Mouse (Mus musculus) urinary bladder, postnatal 14 days (tissue): ENCODE measurements around the gene Ube2s.
"Not testable (repeated sequence)": the region's sequence is repeated elsewhere in the genome, so short reads cannot be mapped to it uniquely, and the experiment has no call there.

ENCODE experiments used
- DNase-seq: peaks from one replicate; pipeline ENCODE4 v3.0.0; 2021; ENCODE audit warnings: low spot score

Ube2s gene

DNA sequence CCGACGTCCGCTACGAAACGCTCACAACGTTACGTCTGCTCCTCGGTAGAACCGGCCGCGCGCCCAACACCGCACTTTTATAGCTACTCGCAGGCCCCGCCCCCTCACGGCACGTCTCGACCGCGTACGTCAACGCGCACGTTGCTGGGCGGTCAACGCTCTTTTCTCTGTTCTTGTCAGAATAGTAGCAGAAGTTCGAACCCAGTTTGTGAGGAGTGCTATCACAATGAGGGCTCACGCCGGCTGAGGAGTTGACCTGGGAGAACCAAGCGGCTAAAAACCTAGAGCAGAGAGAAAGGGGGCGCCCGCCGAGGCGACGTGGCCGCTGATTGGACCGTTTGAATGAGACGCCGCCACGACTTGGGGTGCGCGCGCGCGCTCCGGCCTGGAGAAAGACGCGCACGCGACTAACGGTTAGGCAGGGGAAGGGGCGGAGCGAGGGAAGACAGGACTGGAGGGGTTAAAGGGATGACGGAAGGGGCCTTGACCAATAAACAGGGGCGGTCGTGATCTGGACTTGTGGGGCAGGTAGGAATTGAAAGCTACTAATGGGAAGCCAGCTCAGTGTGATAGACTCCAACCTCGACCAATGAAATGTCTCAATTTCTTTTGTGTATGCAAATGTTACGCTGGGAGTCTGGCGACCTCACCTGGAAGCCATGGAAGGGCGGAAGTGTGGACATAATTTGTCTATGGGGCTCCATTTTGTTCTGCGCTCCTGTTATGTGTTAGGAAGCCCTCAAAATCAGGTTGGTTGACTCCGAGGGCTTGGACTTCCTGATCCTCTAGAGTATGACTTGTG lies at the start of gene Ube2s:
Gene Ube2s (minus strand): TSS at position 288 of the 802 bp plus-strand sequence.
- peak; percentile 98 for DNase-seq

DNA sequence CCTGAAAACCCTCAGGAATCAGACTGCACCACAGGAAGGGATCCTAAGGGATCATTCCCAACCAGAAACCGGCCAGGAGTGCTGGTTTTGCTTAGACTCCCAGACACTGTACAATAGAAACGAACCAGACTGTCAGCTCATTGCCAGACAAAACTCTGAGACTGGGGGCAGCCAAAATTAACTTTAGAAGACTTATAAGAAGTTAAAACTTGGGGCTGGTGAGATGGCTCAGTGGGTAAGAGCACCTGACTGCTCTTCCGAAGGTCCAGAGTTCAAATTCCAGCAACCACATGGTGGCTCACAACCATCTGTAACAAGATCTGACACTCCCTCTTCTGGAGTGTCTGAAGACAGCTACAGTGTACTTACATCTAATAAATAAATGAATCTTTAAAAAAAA lies 48.5 kb upstream of the Ube2s start:
- DNase-seq, result not testable (repeated sequence)

DNA sequence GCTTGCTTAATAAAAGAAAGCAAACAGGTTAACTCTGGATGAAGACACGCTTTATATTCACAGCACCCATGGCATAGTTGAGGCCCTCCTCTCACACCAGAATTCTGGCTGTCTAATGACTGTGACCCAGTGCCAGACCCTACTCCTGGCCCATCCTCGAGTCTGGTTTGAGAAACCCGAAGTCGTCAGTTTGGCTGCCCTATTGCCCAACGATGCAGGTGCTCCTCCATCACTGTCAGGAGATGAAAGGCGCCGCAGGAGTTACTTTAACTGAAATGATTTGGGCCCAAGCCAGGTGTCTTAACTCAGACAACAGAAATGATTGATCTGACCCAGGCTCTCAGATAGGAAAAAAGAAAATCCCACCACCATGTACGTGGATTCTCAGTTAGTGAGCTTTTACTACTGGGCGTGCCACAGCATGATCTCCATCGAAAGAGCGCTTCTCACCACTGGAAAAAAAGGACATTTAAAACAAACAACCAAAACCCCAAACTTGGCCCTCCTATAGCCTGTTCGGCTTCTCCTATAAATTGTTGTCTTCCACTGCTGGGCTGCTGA lies 47.1 kb upstream of the Ube2s start:
- no peak for DNase-seq

DNA sequence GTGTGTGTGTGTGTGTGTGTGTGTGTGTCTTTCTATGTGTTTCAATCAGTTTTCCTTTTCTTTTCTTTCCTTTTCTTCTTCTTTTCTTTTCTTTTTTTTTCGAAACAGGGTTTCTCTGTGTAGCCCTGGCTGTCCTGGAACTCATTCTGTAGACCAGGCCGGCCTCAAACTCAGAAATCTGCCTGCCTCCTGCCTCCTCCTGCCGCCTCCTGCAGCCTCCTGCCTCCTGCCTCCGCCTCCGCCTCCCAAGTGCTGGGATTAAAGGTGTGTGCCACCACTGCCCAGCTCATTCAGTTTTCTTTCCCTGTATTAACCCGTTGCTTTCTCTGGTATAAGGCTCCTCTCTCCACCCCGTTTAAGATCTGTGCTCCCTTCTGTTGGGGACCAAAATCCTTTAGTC lies 44.9 kb upstream of the Ube2s start:
- no peak for DNase-seq

DNA sequence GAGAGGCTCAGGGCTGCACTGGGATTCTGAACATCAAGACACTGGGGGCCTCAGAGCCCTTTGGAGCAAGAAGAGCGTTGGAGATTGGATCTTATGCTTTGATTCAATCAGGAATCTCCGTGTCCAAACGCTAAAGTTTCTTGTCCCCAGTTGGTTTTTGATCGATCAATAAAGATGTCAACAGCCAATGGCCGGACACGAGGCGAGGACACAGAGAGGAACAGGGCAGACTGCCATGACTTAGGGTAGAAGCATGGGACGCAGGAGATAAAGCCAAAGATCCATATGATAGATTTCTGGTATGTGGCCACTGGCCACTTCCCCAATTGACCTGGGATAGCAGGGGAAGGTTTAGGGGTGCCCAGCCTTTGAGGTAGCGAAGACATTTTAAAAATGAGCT lies 44.1 kb upstream of the Ube2s start:
- no peak for DNase-seq

DNA sequence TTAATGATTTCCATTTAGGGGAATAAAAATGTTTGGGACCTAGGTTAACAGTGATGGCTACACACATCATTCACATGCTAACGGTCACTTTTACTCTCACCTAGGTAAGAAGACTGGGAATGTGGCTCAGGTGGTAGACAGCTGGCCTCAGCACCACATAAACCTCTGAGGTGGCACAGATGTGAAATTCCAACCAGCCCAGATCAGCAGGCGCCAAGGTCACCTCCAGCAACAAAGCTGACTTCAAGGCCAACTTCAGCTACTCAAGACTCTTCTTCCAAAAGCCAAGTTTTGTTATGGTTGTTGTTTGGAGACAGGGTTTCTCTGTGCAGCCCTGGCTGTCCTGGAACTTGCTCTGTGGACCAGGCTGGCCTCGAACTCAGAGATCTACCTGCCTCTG lies 41.2 kb upstream of the Ube2s start:
- DNase-seq, result no peak

DNA sequence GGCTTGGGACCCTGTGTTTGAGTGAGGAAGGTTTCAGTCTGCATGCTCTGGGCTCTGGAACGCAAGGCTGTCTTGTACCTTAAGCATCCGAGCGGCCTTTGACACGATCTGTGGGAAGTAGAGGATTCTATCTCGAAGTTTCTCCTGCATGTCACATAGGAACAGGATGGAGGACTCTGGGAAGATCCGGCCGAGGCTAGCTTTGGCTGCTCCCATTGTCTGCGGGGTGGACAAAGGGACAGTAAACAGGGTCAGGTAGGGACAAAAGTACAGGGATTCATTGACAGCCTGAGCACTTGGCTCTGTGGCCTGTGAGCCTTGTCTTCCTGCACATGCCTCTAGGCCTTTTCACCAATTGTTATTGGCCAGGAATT lies 38.9 kb upstream of the Ube2s start:
- DNase-seq, result no peak

DNA sequence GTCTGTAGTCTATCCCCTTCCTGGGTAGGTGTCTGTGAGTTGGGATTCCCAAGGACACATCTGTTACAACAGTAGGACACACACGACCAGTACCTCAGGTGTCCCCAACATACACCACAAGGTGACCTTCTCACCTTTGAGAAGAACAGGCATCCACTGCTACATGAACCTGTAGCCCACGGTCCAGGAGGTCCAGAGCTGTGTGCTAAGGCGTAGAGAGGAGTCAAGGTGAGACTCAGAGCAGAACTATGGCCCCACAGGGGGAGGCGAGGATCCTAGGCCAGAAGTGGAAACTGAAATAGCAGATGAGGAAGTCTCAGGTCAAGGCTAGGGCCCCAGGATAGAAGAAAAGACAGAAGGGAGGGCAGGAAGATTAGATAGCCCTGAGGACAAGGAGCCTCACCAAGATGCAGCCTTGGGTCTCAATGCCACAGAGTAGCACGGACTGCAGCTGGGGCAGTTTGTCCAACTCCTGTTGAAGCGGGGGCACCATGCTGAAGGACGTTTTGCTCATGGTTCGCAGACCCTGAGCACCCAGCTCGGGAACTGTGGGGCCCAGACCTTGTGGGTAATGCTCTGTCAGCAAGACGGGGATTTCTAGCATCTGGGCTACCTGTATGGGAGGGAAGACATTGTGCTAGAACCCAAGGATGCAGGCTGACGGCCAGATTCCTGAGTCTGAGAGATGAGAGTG lies 38.4 kb upstream of the Ube2s start:
- DNase-seq, result no peak

DNA sequence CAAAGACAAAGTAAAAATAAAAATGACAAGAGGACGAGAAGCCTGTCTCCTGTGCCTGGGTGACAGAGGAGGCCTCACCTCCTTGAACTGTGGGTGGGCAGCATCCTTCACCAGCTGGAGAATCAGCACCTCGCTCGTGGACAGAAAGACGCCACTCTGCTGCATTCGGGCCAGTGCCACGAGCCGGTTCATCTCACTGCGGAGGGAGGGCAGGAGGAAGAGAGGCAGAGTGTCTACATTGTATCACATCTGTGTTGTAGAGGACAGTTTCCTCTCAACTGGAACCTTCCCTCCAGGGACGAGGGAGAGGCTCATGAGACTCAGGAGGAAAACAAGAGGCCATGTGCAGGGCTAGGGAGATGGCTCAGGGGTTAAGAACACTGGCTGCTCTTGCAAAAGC lies 37.0 kb upstream of the Ube2s start:
- DNase-seq, result no peak

DNA sequence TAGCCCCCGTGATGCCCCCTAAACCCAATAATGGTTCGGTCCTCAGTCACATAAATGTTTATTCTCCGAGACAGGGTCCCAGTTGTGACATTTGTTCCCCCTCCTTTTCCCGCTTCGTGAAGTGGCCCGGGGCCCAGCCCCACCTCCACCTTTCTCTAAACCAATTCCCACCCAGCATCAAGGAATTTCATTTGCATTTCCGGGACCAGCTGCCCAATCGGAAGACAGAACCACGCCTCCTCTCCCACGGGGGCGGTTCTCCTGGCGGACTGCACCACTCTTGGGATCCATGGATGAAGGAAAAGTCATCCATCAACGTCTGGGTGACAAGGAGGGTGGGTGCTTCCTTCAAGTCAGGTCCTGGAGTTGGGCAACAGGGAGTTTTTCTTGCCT lies 32.5 kb upstream of the Ube2s start:
- DNase-seq, result peak; percentile 47

DNA sequence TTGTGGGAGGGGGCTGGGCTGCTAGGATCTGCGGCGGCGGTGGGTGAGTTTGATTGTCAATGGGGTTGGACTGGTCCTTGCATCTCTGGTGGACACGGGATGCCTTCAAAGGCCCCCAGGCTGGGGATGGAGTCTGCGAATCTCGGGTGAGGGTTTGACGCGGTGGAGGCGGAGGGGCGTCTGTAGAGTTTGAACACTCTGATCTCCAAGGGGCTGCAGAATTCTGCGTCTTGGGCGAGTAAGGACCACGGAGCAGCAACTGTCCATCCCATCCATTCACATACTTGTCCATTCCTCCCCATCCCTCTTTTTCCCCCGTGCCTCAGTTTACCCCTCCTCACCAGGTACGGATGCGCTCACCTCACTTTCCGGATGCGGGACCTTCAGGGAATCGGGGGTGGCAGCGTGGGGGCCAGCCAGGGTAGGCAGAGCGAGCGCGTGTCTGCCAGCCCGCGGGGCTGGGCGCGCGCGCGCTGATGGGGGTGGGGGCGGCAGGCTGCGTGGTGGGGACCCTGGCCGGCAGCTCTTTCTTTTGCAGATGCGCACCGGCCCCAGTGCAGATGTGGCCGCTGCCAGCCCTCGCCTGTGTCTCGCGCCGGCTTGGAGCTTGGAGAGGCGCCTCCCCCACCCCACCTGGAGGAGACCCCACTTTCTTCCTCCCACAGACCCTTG lies 32.0 kb upstream of the Ube2s start, which contains the start of gene Shisa7:
Gene Shisa7 (minus strand): TSS at position 452 of the 672 bp plus-strand sequence.
- no peak for DNase-seq

DNA sequence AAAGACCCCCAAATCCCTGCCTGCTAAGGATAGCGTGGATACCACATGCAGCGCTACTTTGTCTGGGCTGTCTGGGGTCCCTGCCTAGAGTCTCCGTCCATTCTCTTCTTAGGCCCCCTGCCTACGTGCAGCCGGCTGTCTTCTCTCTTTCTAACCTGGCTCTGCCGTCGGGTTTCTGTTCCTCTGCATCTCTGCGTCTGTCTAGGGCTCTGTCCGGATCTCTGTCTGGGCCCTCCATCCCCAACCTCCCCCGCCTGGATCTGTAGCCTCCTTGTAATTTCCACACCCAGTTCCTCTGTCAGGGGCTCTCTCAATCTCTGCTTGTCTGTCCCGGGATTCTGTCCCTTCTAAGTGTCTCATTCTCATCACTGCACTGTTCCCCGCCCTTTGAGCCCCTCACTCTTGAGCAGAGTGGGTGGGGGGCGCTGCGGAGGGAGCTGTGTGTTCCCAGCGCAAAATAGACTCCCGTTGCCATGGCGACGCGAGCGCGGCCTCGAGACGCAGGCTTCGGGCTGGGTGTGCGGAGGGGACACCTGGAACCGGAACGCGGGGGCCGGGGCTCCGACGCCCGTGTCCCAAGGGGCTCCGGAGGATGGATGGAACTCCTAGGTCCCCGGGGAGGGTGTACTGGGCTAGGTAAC lies 31.3 kb upstream of the Ube2s start:
- no peak for DNase-seq

DNA sequence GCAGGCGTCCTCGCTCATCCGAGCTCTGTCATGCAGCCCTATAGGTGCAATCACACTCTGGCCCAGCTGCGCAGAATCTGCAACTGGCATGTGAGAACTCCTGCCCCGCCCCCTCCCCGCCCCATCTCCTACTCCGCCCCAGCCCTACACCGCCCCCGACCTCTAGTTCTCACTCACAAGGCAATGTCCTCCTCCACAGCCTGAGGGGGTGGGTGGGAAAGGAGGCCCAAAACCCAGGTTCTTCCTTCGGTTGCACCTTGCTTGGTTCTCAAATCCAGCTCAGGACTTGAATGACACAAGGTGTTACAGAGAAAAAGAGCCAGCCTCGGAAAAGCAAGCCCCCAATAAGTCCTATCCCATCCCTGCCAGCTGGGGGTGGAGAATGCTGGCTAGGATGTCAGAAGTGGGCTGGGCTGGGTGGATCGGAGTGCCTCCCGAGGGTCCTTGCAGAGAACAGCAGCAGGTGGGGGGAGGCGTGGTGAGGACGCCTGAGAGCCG lies 30.3 kb upstream of the Ube2s start:
- no peak for DNase-seq

DNA sequence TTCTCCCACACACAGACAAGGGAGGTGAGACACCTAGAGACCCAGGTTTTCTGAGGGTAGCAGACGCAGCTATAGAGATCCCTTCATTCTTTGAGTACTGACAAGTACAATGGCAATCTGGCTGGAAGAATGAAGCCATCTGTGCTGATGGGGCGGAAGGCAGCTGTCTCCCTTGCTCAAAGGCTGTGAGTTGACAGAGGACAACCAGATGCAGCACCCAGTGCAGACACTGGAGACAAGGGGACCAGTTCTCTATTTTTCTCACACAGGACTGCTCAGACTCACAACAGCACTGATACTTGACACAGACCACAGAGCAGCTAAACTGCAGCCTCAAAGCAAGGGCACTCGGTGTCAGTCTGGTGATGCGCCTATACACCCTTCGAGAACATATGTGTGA lies 29.7 kb upstream of the Ube2s start:
- no peak for DNase-seq

DNA sequence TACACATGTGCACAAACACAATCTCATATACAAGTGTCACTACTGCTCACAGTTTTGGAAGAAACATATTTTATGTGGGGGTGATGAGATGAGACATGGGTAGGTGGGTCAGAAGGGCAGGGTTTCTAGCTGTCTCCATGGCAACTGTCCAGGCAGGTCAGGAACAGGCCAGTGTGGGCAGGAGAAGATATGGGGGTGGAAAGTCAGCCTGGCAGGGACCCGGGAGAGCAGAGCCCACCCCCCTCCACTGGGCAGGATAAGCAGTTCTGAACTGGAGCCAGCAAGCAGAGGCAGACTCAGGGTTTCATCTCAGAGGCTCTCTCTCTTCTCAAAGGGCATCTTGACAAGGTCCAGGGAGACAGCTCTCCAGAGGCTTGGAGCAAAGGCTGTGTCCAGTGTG lies 25.2 kb upstream of the Ube2s start:
- DNase-seq, result no peak

DNA sequence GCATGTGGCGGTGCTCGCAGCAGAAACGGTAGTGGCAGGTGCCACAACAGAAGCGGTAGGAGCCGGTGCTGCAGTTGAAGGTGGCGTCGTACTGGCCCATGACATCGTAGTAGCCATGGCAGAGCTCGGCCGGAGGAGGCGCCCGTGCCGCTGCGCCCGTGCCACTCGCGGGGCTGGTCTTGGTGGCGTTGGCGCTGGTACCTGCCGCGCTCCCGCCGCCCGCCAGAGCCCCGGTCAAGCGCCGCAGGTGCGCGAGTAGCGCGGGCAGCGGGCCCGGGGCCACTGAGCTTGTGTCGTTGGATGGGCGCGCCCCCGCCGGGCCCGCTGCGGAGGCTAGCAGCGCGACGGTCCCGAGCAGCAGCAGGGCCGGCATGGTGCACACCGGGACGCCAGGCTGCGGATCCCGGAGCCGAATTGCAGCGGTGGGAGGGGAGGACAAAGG lies 24.0 kb upstream of the Ube2s start:
- DNase-seq, result peak; percentile 71

DNA sequence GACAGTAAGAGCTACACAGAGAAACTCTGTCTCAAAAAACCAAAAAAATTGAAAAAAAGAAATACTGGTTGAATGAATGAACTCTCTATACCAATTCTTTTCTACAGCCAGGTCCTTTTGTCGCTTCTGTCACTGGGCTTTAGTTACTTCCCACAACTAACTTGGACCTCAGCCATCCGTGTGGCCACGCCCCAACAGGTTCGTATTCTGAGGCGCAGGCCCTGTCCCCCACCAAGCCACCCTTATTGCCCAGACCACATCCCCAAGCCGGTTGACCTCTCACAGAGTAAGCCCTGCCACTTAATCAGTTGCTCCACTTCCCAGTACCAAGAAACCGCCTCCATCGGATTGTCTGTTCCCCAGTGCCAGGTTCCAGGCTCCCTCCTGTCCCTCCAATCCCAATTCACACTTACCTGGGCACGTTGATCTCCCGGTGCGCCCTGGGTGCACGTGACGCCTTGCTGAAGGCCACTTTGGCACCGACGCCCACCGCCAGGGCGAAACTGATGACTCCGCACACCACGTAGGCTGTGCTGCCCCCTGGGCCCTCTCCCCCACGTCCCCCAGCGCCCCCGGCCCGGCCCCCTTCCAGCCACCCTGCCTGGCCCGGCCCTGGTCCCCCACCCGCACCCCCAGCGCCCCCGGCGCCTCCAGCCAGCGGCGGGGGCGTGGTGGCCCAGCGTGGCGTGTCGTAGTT lies 23.4 kb upstream of the Ube2s start:
- DNase-seq, result no peak

DNA sequence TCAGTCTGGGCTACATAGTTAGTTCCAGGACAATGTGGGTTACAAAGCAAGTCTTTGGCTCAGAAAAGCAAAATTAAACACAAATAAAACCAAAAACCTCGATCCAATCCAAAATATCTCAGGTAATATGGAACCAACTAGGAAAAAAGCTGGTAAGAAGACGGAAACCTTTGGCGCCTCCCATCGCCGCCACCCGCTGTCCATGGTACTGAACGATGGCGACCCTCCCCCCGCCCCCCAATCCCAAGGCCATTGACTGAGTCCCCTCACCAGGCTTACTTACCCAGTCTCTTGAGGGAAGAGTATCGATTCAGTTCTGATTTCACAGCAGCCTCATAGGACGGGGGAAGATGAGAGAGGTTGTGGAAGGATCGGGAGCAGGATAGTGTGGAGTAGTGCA lies 18.1 kb upstream of the Ube2s start:
- no peak for DNase-seq

DNA sequence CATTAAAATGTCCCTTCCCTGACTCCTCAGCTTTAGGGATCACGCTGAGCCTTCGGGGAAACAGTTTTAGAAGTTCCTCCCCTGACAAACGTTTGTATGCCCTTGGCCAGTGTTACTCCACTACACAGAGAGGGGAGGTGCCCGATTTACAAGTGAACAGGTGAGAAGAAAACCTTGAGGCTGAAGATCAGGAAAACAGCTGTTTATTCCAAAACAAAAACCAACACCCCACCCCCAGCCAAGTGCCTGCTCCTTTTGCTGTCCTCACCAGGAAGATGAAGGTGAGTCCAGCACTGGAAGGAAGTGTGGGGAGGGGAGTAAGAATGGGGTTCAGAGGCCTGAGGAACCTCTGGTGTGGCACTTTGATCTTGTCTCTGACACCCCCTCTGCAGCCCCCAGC lies 13.0 kb upstream of the Ube2s start:
- DNase-seq, result no peak

DNA sequence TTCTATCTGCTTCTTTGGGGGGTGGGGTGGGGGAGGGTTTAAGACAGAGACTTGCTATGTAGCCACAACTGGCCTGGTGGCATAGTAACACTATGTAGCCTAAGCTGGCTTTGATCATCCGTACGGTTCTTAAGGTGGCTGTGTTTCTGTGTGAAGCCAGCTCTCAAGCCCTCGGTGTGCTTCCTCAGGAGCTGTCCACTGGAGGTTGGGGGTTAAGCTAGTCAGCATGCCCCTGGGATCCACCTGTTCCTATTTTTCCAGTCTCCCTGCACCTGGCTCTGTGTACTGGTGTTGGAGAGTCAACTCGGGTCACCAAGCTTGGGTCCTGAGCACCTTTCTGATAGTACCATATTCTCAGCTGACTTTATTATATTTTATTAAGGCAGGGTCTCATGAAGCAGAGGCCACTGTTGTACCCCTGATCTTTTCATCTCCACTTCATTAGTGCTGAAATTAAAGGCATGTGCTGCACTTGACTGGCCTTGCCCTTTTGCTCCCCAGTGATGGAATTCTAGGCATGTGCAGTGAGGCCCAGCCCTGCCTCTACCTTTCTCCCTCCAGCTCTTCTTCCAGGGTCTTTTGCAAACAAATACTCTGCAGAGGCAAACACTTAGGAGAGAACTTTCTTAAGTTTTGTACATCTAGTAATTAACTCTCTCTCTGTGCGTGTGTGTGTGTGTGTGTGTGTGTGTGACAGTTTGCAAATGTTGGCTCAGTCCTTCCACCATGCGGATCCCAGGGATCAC lies 9.9 kb upstream of the Ube2s start:
- DNase-seq, result no peak

DNA sequence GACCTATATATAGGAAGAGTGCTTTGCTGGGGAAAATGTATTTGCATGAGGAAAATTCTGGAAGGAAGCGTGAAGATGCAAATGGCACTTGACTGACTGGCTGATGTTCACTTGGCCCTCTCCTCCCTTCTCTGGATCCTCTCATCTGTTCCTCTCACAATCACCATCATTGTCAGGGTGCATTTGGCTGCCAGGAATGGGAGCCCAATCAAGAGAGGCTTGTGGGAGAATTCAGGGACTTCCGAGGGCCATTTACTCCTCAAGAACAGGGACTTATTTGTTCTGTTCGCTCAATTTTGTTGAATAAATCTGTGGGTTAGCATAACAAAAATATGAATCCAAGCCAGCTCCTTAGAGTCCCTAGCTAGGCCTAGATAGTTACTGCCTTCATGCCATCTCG lies 9.3 kb upstream of the Ube2s start:
- DNase-seq, result no peak
